Mouse (Mus musculus): ENCODE measurements around the gene Upk3b. TPM values are rescaled to one million over a fixed set of nuclear protein-coding genes. Genes with fewer than 3 reads are reported as not detected.
A peak's percentile ranks its signal among the peaks of the same experiment; 100 is the strongest.

Upk3b gene
- total RNA-seq, 1 experiment from 2014 or later: 11.7 TPM

GRCm38 (mm10) chr5:136075076-136075475 lies 36.8 kb downstream of the Upk3b start:
- no peak for DNase-seq

GRCm38 (mm10) chr5:136076284-136076683 lies 38.0 kb downstream of the Upk3b start:
- DNase-seq: no peak

- DNase-seq: no peak
Measured at GRCm38 (mm10) chr5:136077001-136077550, 38.8 kb downstream of the Upk3b start.

- DNase-seq: no peak
Measured at GRCm38 (mm10) chr5:136078136-136078535, 39.8 kb downstream of the Upk3b start.

GRCm38 (mm10) chr5:136082345-136082744 lies 44.0 kb downstream of the Upk3b start:
- no peak for DNase-seq

GRCm38 (mm10) chr5:136083669-136084107 lies 45.4 kb downstream of the Upk3b start, which contains the start of gene Rasa4:
Gene Rasa4, plus strand, starts transcription at chr5:136083916.
- peak; percentile 96 for DNase-seq

- peak; percentile 47 for DNase-seq
Measured at GRCm38 (mm10) chr5:136084144-136084881, 46.0 kb downstream of the Upk3b start.

GRCm38 (mm10) chr5:136084891-136085651 lies 46.8 kb downstream of the Upk3b start:
- peak; percentile 82 for DNase-seq

GRCm38 (mm10) chr5:136086290-136086689 lies 48.0 kb downstream of the Upk3b start:
- DNase-seq: no peak

GRCm38 (mm10) chr5:136088821-136089575 lies 50.7 kb downstream of the Upk3b start:
- DNase-seq: no peak

- no peak for DNase-seq
Measured at GRCm38 (mm10) chr5:136091927-136092326, 53.6 kb downstream of the Upk3b start.

- peak; percentile 33 for DNase-seq
Measured at GRCm38 (mm10) chr5:136094249-136095010, 56.1 kb downstream of the Upk3b start.

- DNase-seq: no peak
Measured at GRCm38 (mm10) chr5:136095089-136095488, 56.8 kb downstream of the Upk3b start.

Other genes starting within 250 kb of the Upk3b start
- 2.7 and 4.3 TPM in 2 replicates for gene Srrm3, start 231.6 kb upstream of the Upk3b start, total RNA-seq (2021)
- 64.7 and 97.7 TPM in 2 replicates for gene Hspb1, start 150.6 kb upstream of the Upk3b start, total RNA-seq (2021)
- 462 and 482 TPM in 2 replicates for gene Ywhag, start 103.9 kb upstream of the Upk3b start, total RNA-seq (2021)
- 2.1 and 3.1 TPM in 2 replicates for gene Ssc4d, start 64.0 kb upstream of the Upk3b start, total RNA-seq (2021)
- gene Zp3, start 58.4 kb upstream of the Upk3b start, total RNA-seq (2021): not detected in 2 replicates
- 15.4 and 15.5 TPM in 2 replicates for gene Dtx2, start 43.7 kb upstream of the Upk3b start, total RNA-seq (2021)
- gene Upk3bl, start 16.0 kb downstream of the Upk3b start, total RNA-seq (2021): not detected in 2 replicates
- gene Rasa4, start 45.4 kb downstream of the Upk3b start, total RNA-seq (2021): 9.1 and 13.8 TPM in 2 replicates
- 82.7 and 86.4 TPM in 2 replicates for gene Polr2j, start 78.1 kb downstream of the Upk3b start, total RNA-seq (2021)
- 11.2 and 15.5 TPM in 2 replicates for gene Lrwd1, start 97.6 kb downstream of the Upk3b start, total RNA-seq (2021)
- gene Alkbh4, start 97.7 kb downstream of the Upk3b start, total RNA-seq (2021): 7.2 and 9.8 TPM in 2 replicates
- 2.6 and 12.4 TPM in 2 replicates for gene Orai2, start 132.2 kb downstream of the Upk3b start, total RNA-seq (2021)
- 31.8 and 36.4 TPM in 2 replicates for gene Prkrip1, start 160.5 kb downstream of the Upk3b start, total RNA-seq (2021)
- gene Sh2b2, start 208.1 kb downstream of the Upk3b start, total RNA-seq (2021): 21.9 and 24.5 TPM in 2 replicates

Data from adrenal gland, postnatal 14 days (tissue).